Mouse (Mus musculus) heart, adult 2 months (tissue): ENCODE measurements around the gene Sik1.

ENCODE experiments used
- CTCF ChIP-seq: fragments of 200-600 bp; IDR thresholded peaks from 2 replicates; pipeline ENCODE4 v1.8.1; 2022; ENCODE audit warnings: antibody characterized with exemption, mild to moderate bottlenecking, moderate library complexity
- POLR2A ChIP-seq: fragments of 200-500 bp; IDR thresholded peaks from 2 replicates; pipeline ENCODE4 v1.6.1; 2011; ENCODE audit warnings: mild to moderate bottlenecking, low read depth, low read length, control low read depth; ENCODE audit not compliant: insufficient read depth

DNA sequence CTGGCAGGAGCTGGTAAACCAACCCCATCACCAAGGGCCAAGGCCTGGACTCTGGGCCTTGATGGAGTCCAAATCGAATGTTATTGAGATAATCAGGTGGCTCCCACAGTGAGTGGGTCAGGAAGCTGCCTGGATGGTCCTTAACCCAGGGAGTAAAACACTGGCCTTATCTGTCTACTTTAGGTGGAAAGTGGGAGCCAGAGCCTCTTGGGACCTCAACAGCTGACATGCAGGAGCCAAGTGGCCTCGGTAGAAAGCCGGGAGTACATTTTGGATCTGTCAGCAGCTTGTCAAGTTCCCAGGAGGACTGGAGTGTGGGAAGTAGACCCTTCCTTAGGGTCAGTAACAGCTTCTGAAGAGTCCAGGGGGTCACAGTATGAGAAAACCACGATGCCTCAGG, 59.7 kb downstream of the Sik1 start:
- TF ChIP-seq POLR2A = no peak
- TF ChIP-seq CTCF = no peak
